Mouse (Mus musculus): Measurements from ENCODE around the gene Dpp6. TPM values are rescaled to one million over a fixed set of nuclear protein-coding genes. Genes with fewer than 3 reads are reported as not detected.
A peak's percentile ranks its signal among the peaks of the same experiment; 100 is the strongest.

Dpp6 gene
- total RNA-seq, 2 experiments from 2014 or later, result not detected

DNA sequence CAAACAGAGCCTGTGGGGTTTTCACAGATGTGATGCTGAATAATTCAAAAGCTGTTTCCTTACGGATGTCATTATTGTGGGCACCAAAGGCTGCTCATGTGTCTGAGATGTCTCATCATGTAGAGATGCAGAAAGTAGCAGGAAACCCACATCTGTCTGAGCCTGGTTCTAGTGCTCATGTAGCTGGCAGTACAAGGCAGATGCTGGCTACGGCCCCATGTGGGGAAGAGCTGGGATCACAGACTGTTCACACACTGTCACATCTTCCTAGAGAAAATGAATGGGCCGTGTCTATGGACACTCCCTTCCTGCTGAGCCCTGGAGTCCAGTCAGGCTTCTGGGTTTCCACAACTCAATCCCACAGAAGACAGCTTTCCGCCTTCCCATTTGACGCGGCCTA is 885.5 kb downstream of the Dpp6 start:
- intact Hi-C loops (cut with DNase I), result no loop called here

GRCm38 (mm10) chr5:27705020-27705419 is 888.0 kb downstream of the Dpp6 start:
- intact Hi-C loops (cut with DNase I), result no loop called here
- no peak for DNase-seq (ENCODE audit: low spot score)

More for the DNA sequence above, 885.5 kb downstream of the Dpp6 start:
- DNase-seq (ENCODE audit: low spot score), result no peak

GRCm38 (mm10) chr5:27706551-27706950 is 889.5 kb downstream of the Dpp6 start:
- no peak for DNase-seq (ENCODE audit: low spot score)
- intact Hi-C loops (cut with DNase I), result no loop called here

DNA sequence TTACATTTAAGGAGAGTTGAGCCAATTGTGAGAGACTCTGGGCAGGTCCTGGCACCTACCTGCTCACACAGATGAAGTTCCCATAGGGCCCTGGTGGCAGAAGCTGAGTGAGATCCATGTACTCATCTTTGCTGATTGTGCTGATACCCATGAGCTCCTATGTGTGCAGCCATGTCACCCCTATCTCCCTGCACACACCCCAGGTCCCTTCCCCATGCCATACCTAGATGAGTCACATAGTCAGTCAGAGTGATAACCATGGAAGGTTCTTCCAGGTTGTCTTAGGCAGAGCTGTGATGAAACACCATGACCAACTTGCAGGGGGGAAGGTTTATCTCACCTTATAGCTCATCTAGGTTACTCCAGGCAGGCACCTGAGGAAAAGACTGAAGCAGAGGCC is 890.3 kb downstream of the Dpp6 start:
- no peak for DNase-seq (ENCODE audit: low spot score)
- intact Hi-C loops (cut with DNase I), result no loop called here

GRCm38 (mm10) chr5:27708209-27708608 is 891.2 kb downstream of the Dpp6 start:
- intact Hi-C loops (cut with DNase I), result no loop called here

DNA sequence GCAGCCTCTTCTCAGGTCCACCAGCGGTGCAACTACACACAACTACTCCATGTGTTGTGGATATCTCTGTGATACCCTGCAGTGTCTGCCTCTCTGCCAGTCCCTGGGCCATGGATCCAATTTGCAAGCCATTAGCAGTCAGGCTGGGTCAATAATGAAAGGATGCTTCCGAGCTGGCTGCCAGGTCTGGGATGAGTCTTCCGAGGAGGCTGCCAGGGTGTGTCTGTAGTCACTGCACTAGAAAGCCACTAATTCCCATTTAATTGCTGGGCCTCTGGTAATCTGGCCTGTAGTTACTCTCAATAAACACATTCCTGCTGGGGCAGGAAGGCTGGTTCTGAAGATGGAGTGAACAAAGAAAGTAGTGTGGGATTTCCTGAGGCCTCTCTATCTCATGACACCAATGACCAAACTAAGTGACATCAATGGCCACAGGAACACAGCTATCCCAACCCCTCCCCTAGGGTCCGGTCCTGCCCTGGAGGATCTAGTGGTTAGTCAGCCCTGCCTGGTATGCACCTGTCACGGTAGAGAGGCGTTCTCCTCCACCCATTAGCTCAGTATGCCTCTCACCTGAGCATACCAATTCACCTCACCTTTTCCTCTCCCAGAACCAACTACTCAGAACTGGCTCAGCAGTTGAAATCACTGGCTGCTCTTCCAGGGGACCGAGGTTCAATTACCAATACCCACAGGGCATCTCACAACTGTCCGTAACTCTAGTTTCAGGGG is 894.6 kb downstream of the Dpp6 start:
- intact Hi-C loops (cut with DNase I), result no loop called here
- DNase-seq (ENCODE audit: low spot score), result no peak

More at GRCm38 (mm10) chr5:27708209-27708608, 891.2 kb downstream of the Dpp6 start:
- peak; percentile 17 for DNase-seq (ENCODE audit: low spot score)

GRCm38 (mm10) chr5:27714356-27714755 is 897.4 kb downstream of the Dpp6 start:
- no peak for DNase-seq (ENCODE audit: low spot score)
- intact Hi-C loops (cut with DNase I), result no loop called here

- intact Hi-C loops (cut with DNase I), result no loop called here
These were observed 899.0 kb downstream of the Dpp6 start for GRCm38 (mm10) chr5:27716026-27716425.

DNA sequence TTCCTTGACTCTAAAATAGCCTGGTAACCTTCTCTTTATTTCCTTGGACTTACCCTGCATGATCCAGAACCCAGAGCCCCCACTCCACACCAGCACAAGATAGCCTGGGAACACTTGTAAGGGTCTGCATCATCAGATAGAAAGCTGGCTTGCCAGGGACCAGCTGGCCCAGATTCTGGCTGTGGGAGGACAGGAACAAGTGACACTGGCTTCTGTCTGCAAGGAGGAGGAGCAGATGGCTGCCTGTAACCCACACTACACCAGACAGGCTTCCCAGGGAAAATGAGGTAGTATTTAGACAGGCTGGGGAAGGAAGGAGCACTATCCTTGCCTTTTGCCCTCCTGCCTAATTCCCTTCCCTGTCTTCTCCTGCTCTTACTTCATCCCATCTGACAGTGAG is 900.3 kb downstream of the Dpp6 start:
- intact Hi-C loops (cut with DNase I), result no loop called here
- DNase-seq (ENCODE audit: low spot score), result no peak

More at GRCm38 (mm10) chr5:27716026-27716425, 899.0 kb downstream of the Dpp6 start:
- DNase-seq (ENCODE audit: low spot score), result no peak

DNA sequence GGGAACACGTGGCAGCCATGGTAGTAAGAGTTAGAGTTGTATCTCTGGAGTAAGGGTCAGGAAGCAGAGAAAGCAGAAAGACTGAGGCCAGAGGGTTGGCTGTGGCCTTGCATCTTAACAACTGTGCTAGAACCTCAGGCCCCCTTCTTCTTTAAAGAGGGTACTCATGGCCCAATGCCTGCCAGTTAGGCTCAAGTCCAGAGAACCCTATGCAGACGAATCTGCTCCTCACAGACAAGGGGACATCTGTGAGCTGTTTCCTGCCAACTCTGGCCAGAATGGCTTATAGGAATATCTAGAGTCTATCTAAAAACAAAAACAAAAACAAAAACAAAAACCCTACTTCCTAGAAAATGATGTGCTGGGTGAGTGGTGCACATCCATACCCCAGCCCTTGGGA is 902.3 kb downstream of the Dpp6 start:
- no peak for DNase-seq (ENCODE audit: low spot score)
- intact Hi-C loops (cut with DNase I), result no loop called here

- intact Hi-C loops (cut with DNase I), result no loop called here
- DNase-seq (ENCODE audit: low spot score), result no peak
These were observed 907.5 kb downstream of the Dpp6 start for GRCm38 (mm10) chr5:27724460-27724859.

DNA sequence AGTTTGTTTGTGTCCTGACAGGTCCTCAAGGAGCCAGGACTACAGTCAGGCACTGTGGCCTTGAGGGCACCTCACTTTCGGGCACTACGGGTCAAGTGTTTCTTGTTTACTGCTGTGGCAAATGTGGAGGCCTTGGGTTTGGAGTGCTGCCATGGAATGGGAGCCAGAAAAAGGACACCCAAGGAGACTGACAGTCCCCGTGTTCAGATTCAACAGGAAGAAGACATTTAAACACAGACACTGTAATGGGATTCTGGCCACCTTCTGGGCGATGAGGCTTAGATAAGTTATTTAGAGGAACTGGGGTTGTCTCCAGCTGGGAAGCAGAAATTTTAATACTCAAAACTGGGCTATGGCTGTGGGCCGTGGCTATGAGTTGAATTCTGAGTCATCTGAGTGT is 913.7 kb downstream of the Dpp6 start:
- intact Hi-C loops (cut with DNase I), result no loop called here
- no peak for DNase-seq (ENCODE audit: low spot score)

DNA sequence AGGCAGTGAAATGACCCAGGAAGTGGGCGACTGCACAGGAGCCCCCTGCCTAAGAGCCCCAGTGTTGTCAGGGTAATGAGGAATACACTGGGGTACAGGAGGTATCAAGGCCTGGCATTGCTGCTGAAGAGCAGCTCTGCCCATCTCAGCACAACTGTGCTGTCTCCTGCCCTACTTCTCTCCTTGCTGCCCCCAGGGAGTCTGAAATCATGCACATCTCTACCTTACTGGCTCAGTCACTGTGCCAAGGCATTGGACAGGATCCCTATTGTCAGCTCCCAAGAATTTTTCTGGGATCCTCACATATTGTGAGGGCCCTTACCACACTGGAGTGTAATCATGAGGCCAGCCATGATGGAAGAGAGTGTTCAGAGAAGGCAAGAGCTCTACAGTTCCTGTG is 914.4 kb downstream of the Dpp6 start:
- no peak for DNase-seq (ENCODE audit: low spot score)
- intact Hi-C loops (cut with DNase I), result no loop called here

DNA sequence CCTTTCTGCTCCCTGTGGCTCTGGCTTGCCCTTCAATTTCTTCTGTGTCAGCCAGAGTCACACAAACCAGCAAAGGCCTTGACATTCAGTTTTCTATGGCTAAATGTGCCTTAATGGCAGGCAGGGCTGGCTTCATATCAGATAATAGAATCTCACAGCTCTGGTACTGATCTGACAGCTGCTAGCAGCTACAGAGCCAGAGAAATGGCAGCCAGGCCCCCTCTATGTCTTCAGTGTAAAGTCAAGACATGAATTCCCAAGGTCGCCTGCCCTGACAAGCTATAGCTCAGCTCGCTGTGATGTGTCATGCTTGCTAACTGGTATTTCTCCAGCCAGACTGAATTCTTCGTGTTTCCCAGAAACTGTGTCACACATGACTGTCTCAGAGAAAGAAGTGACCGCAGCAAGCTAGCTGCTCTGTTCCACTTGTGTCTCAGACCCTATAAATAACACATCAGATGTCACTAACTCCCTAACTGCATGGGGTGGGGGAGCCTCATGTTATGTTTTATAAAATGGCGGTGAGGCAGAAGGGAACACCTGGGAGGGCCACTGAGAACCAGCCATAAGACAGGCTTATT is 915.4 kb downstream of the Dpp6 start:
- intact Hi-C loops (cut with DNase I), result no loop called here
- DNase-seq (ENCODE audit: low spot score), result no peak

DNA sequence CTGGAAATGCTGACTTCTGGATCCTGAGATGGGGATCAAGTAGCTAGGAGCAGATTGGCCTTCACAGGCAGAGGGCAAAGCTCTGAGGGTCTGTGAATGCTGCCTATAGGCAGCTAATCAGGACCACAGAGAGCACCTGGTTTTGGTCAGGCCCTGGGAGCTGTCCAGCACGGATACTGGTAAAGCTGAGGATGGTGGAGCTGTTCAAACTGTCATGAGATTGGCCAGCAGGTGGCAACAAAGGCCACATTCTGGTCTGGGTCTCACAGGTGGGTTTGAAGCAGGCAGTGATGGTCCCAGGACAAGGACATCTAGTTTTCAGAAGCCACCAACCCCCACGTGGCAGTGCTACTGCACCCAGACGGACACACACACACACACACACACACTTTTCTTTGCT is 920.2 kb downstream of the Dpp6 start:
- intact Hi-C loops (cut with DNase I), result no loop called here
- no peak for DNase-seq (ENCODE audit: low spot score)

- intact Hi-C loops (cut with DNase I), result no loop called here
- DNase-seq (ENCODE audit: low spot score), result no peak
These were observed 922.2 kb downstream of the Dpp6 start for GRCm38 (mm10) chr5:27739216-27739615.

DNA sequence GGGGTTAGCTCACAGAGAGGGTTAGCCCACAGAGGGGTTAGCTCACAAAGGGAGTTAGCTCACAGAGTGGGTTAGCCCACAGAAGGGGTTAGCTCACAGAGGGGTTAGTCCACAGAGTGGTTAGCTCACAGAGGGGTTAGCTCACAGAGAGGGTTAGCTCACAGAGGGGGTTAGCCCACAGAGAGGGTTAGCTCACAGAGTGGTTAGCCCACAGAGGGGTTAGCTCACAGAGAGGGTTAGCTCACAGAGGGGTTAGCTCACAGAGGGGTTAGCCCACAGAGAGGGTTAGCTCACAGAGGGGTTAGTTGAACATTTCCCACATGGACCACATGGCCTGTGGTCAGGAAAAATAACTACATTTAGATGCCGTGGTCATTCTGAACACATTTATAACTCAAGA is 927.9 kb downstream of the Dpp6 start:
- no peak for DNase-seq (ENCODE audit: low spot score)
- intact Hi-C loops (cut with DNase I), result no loop called here

GRCm38 (mm10) chr5:27765780-27766179 is 948.8 kb downstream of the Dpp6 start:
- DNase-seq (ENCODE audit: low spot score), result no peak
- intact Hi-C loops (cut with DNase I), result no loop called here

DNA sequence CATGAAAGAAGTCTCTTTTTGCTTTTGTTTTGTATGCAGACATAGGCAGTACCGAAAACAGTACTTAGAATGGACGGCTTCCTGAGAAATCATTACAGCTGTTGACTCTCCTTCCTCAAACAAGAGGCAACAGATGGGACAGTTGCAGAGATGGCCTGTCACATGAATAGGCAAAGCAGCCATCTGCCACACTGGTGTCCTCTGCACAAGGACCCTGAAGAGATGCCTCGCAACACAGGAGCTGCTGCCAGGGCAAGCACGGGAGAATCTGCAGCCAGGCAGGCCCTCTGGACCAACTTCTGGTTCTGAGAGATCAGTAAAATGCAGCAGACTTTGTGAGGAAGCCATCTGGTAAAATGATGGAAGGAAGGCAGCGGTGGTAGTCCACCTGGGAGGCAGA is 950.9 kb downstream of the Dpp6 start:
- no peak for DNase-seq (ENCODE audit: low spot score)
- intact Hi-C loops (cut with DNase I), result no loop called here
